Mouse (Mus musculus): ENCODE results near the gene Arfip1. TPM values are rescaled to one million over a fixed set of nuclear protein-coding genes. Genes with fewer than 3 reads are reported as not detected.

Gene Arfip1
- polyA plus RNA-seq, 1 experiment: 16.6 TPM

DNA sequence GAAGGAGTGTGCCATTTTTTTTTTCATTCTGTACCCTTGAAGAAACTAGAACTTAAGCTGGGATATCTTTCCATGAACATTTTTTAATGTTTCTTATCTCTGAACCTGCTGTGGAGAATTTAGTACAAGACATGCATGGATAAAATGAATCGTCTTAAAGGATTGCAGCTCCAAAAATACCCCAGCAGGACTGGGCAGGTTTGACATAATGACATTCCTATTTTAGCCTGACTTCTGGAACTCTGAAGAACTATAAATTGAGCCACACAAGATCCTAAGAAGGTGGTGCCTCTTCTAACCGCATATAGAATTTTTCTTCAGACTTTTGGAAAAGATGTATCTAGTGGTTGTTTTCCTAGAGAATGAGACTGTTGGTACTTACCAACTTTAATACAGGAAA, 10.8 kb upstream of the Arfip1 start, which contains the start of gene Tigd4:
TSS of gene Tigd4 (plus strand) at position 301 of the 400 bp plus-strand sequence.
- H3K36me3 ChIP-seq (ENCODE audit: control insufficient read depth, insufficient read depth): no peaks in the 10 kb centered on the region
- H3K79me3 ChIP-seq (ENCODE audit: low read depth): no peaks in the 10 kb centered on the region
- H3K4me3 ChIP-seq (ENCODE audit: insufficient read depth, poor library complexity, severe bottlenecking): no peak within 1 kb of the TSS
- H3K79me2 ChIP-seq (ENCODE audit: control insufficient read depth, insufficient read depth): no peaks in the 10 kb centered on the region
- TF ChIP-seq MAX (IDR thresholded peaks at IDR 0.05): no peak
- TF ChIP-seq FOSL1 (IDR thresholded peaks at IDR 0.05; ENCODE audit: insufficient read depth, low read length, poor library complexity, severe bottlenecking): no peak
- no peak for TF ChIP-seq CEBPB (IDR thresholded peaks at IDR 0.05; ENCODE audit: low read depth)
- TF ChIP-seq MYOD1 (IDR thresholded peaks at IDR 0.05; ENCODE audit: control insufficient read depth, insufficient read length, low read depth): no peak
- TF ChIP-seq MYOG (IDR thresholded peaks at IDR 0.05; ENCODE audit: control insufficient read depth, extremely low read depth, insufficient read length): no peak
- TF ChIP-seq USF1 (IDR thresholded peaks at IDR 0.05; ENCODE audit: low read depth): no peak
- TF ChIP-seq CTCF (IDR thresholded peaks at IDR 0.05; ENCODE audit: control insufficient read depth, insufficient read depth, insufficient read length): no peak
- H3K27me3 ChIP-seq (ENCODE audit: control insufficient read depth, insufficient read depth, insufficient read length): no peaks in the 10 kb centered on the region
- H3ac ChIP-seq (ENCODE audit: control insufficient read depth, insufficient read length, low read depth): no peak within 1 kb of the TSS

DNA sequence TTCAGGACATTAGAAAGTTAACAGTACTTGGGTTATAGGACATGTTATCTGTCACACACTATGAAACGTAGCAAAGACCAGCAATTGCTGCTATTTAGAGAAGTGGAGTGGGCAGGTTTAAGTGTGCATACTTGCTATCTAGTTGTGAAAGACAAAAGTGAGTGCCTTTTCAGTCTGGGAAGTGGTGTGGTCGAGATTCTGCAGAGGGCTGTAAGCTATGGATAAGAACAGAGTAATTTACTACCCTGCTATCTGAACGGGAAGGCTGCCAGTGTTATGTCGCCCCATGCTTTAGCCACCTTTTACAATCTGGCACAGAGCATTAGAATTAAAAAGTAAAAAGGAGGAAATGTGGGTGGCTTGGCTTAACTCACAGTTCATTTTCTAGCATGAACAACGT, 4.3 kb upstream of the Arfip1 start:
- H3K27me3 ChIP-seq (ENCODE audit: control insufficient read depth, insufficient read depth, insufficient read length): no peaks in the 10 kb centered on the region
- H3K36me3 ChIP-seq (ENCODE audit: control insufficient read depth, insufficient read depth): no peaks in the 10 kb centered on the region
- no peak overlapping the region for H3K4me3 ChIP-seq (ENCODE audit: insufficient read depth, poor library complexity, severe bottlenecking)
- peaks cover 5% of the 10 kb centered on the region for H3K79me2 ChIP-seq (ENCODE audit: control insufficient read depth, insufficient read depth)
- H3K79me3 ChIP-seq (ENCODE audit: low read depth): peaks cover 2% of the 10 kb centered on the region
- TF ChIP-seq CTCF (IDR thresholded peaks at IDR 0.05; ENCODE audit: control insufficient read depth, insufficient read depth, insufficient read length) (no peak), MAX (IDR thresholded peaks at IDR 0.05) (no peak), CEBPB (IDR thresholded peaks at IDR 0.05; ENCODE audit: low read depth) (no peak), FOSL1 (IDR thresholded peaks at IDR 0.05; ENCODE audit: insufficient read depth, low read length, poor library complexity, severe bottlenecking) (no peak), MYOD1 (IDR thresholded peaks at IDR 0.05; ENCODE audit: control insufficient read depth, insufficient read length, low read depth) (no peak), MYOG (IDR thresholded peaks at IDR 0.05; ENCODE audit: control insufficient read depth, extremely low read depth, insufficient read length) (no peak)
- H3ac ChIP-seq (ENCODE audit: control insufficient read depth, insufficient read length, low read depth): no peak overlapping the region

DNA sequence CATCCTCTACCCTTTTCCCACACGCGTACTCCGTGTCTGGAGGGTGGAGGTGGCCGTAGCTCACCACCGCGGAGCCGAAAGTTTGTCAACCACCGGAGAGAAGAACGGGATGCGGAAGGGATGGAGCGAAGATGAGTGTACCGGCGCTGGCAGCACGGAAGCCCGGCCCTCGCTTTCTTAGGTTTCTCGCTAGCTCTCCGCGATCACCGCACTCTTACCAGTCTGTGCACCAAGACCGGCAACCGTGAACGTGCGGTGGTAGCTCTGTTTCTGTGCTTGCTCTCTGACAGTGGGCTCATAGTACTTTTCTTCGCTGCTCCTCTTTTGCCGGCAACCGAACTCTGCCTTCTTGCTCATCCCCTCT, 470 bp upstream of the Arfip1 start:
- Histone ChIP-seq H3K27me3 (ENCODE audit: control insufficient read depth, insufficient read depth, insufficient read length) (no peaks in the 10 kb centered on the region), H3K4me3 (ENCODE audit: insufficient read depth, poor library complexity, severe bottlenecking) (peak overlapping the region; percentile 69)
- no peak for TF ChIP-seq CTCF (IDR thresholded peaks at IDR 0.05; ENCODE audit: control insufficient read depth, insufficient read depth, insufficient read length)
- TF ChIP-seq FOSL1 (IDR thresholded peaks at IDR 0.05; ENCODE audit: insufficient read depth, low read length, poor library complexity, severe bottlenecking): no peak
- TF ChIP-seq MYOG (IDR thresholded peaks at IDR 0.05; ENCODE audit: control insufficient read depth, extremely low read depth, insufficient read length): no peak
- no peak for TF ChIP-seq MAX (IDR thresholded peaks at IDR 0.05)
- no peak for TF ChIP-seq CEBPB (IDR thresholded peaks at IDR 0.05; ENCODE audit: low read depth)
- no peak for TF ChIP-seq USF1 (IDR thresholded peaks at IDR 0.05; ENCODE audit: low read depth)
- no peak for TF ChIP-seq MYOD1 (IDR thresholded peaks at IDR 0.05; ENCODE audit: control insufficient read depth, insufficient read length, low read depth)

DNA sequence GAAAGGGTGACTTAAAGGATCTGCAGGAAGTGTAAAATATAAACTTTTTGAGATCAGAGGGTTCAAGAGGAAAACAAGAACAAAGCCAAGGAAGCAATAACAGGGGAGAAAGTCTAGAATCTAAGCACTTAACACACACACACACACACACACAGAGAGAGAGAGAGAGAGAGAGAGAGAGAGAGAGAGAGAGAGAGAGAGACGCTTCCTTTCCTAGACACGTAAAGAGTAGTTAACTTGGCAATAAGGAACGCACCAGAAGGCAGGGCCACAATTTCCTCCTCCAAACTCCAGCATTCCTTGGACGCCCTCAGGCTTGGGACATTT, 766 bp downstream of the Arfip1 start:
- Histone ChIP-seq H3ac (ENCODE audit: control insufficient read depth, insufficient read length, low read depth) (peak overlapping the region; percentile 71), H3K36me3 (ENCODE audit: control insufficient read depth, insufficient read depth) (no peaks in the 10 kb centered on the region), H3K27me3 (ENCODE audit: control insufficient read depth, insufficient read depth, insufficient read length) (no peaks in the 10 kb centered on the region), H3K79me2 (ENCODE audit: control insufficient read depth, insufficient read depth) (peaks cover 56% of the 10 kb centered on the region), H3K4me3 (ENCODE audit: insufficient read depth, poor library complexity, severe bottlenecking) (peak overlapping the region; percentile 69), H3K79me3 (ENCODE audit: low read depth) (peaks cover 46% of the 10 kb centered on the region)
- no peak for TF ChIP-seq USF1 (IDR thresholded peaks at IDR 0.05; ENCODE audit: low read depth)
- TF ChIP-seq CEBPB (IDR thresholded peaks at IDR 0.05; ENCODE audit: low read depth): no peak
- no peak for TF ChIP-seq MYOG (IDR thresholded peaks at IDR 0.05; ENCODE audit: control insufficient read depth, extremely low read depth, insufficient read length)
- TF ChIP-seq CTCF (IDR thresholded peaks at IDR 0.05; ENCODE audit: control insufficient read depth, insufficient read depth, insufficient read length): no peak
- no peak for TF ChIP-seq FOSL1 (IDR thresholded peaks at IDR 0.05; ENCODE audit: insufficient read depth, low read length, poor library complexity, severe bottlenecking)
- no peak for TF ChIP-seq MAX (IDR thresholded peaks at IDR 0.05)
- no peak for TF ChIP-seq MYOD1 (IDR thresholded peaks at IDR 0.05; ENCODE audit: control insufficient read depth, insufficient read length, low read depth)

More for the DNA sequence above, 470 bp upstream of the Arfip1 start:
- peaks cover 38% of the 10 kb centered on the region for H3K79me3 ChIP-seq (ENCODE audit: low read depth)
- H3K79me2 ChIP-seq (ENCODE audit: control insufficient read depth, insufficient read depth): peaks cover 43% of the 10 kb centered on the region
- no peaks in the 10 kb centered on the region for H3K36me3 ChIP-seq (ENCODE audit: control insufficient read depth, insufficient read depth)
- H3ac ChIP-seq (ENCODE audit: control insufficient read depth, insufficient read length, low read depth): peak overlapping the region; percentile 69

DNA sequence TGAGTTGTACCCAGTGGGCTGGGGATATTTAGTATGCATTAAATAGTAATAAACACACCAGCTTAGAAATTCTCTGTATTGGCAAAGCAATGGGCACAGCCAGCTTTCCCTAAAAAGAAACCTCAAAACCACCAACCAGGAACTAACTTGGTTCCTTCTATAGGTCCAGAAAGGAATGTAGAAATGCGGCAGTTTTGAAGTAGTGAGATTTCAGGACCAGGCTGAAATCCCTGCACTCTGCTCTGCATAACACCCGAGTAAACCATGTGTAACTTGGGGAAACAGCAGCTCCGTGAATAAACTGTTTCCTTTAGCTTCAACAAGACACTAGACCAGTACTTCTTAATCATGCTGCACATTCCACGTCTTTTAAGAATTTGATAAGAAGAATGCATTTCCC, 1.7 kb downstream of the Arfip1 start:
- no peaks in the 10 kb centered on the region for H3K36me3 ChIP-seq (ENCODE audit: control insufficient read depth, insufficient read depth)
- H3K79me3 ChIP-seq (ENCODE audit: low read depth): peaks cover 54% of the 10 kb centered on the region
- H3K4me3 ChIP-seq (ENCODE audit: insufficient read depth, poor library complexity, severe bottlenecking): no peak overlapping the region
- TF ChIP-seq MYOD1 (IDR thresholded peaks at IDR 0.05; ENCODE audit: control insufficient read depth, insufficient read length, low read depth) (no peak), USF1 (IDR thresholded peaks at IDR 0.05; ENCODE audit: low read depth) (no peak), CTCF (IDR thresholded peaks at IDR 0.05; ENCODE audit: control insufficient read depth, insufficient read depth, insufficient read length) (no peak)
- H3K79me2 ChIP-seq (ENCODE audit: control insufficient read depth, insufficient read depth): peaks cover 65% of the 10 kb centered on the region
- no peaks in the 10 kb centered on the region for H3K27me3 ChIP-seq (ENCODE audit: control insufficient read depth, insufficient read depth, insufficient read length)
- H3ac ChIP-seq (ENCODE audit: control insufficient read depth, insufficient read length, low read depth): no peak overlapping the region

DNA sequence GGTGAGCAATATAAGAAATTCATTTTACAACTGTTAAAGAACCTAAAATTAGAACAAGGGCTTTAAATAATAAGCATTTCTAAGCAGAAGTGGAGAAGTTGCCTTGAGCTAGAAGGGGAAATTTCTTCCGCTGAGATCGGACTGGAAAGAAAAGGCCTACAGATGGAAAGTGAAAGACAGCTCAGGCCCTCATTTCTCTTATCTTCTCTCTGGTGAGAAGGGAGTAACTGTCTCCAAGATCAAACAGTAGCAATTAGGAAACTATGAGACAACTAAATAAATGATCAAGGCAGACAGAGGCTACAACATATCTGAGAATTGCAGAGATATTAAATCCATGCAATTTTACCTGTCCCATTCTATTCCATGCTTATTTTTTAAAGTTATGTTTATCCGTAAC, 11.9 kb downstream of the Arfip1 start:
- Histone ChIP-seq H3ac (ENCODE audit: control insufficient read depth, insufficient read length, low read depth) (no peak overlapping the region), H3K79me3 (ENCODE audit: low read depth) (peaks cover 48% of the 10 kb centered on the region), H3K79me2 (ENCODE audit: control insufficient read depth, insufficient read depth) (peaks cover 98% of the 10 kb centered on the region), H3K4me3 (ENCODE audit: insufficient read depth, poor library complexity, severe bottlenecking) (no peak overlapping the region), H3K36me3 (ENCODE audit: control insufficient read depth, insufficient read depth) (no peaks in the 10 kb centered on the region), H3K27me3 (ENCODE audit: control insufficient read depth, insufficient read depth, insufficient read length) (no peaks in the 10 kb centered on the region)
- TF ChIP-seq MYOG (IDR thresholded peaks at IDR 0.05; ENCODE audit: control insufficient read depth, extremely low read depth, insufficient read length): no peak
- TF ChIP-seq USF1 (IDR thresholded peaks at IDR 0.05; ENCODE audit: low read depth): no peak
- no peak for TF ChIP-seq MYOD1 (IDR thresholded peaks at IDR 0.05; ENCODE audit: control insufficient read depth, insufficient read length, low read depth)
- no peak for TF ChIP-seq CTCF (IDR thresholded peaks at IDR 0.05; ENCODE audit: control insufficient read depth, insufficient read depth, insufficient read length)
- TF ChIP-seq CEBPB (IDR thresholded peaks at IDR 0.05; ENCODE audit: low read depth): no peak
- TF ChIP-seq MAX (IDR thresholded peaks at IDR 0.05): no peak
- no peak for TF ChIP-seq FOSL1 (IDR thresholded peaks at IDR 0.05; ENCODE audit: insufficient read depth, low read length, poor library complexity, severe bottlenecking)

All from C2C12 (cell line).